Mouse (Mus musculus) testis, postnatal 14 days (tissue): ENCODE results near the gene Defb20.

Experiments
- DNase-seq: peaks from one replicate; pipeline ENCODE4 v3.0.0; 2021; ENCODE audit warnings: low spot score

Defb20 gene

DNA sequence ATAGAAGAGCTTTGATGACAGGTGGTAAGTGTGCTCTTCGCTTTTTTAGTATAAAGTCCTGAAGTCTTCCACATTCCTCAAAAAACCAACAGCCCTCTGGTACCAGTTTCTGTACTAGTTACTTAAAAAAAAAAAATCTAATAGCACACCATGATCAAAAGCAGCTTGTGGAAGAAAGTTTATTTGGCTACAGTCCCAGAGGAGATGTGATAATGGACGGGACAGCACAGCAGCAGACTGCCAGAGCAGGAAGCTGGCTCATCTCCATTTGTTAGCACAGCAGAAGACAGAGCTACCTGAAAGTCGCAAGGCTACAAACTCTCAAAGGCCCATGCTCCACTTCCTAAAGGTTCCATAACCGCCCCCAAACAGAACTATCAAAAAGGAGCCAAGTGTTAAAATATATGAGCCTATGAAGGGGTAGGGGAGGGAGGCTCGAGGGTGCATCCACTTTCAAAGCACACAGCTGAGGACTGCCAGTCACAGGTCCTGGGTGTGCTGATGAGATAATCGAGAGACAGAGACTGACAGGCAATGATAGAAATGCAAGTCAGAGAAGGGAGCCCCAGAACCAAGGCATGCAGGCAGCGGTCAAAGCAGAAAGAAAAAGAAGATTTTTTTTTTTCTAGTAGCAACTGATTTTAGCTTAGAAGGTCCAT is 23.5 kb downstream of the Defb20 start:
- peak; percentile 20 for DNase-seq

DNA sequence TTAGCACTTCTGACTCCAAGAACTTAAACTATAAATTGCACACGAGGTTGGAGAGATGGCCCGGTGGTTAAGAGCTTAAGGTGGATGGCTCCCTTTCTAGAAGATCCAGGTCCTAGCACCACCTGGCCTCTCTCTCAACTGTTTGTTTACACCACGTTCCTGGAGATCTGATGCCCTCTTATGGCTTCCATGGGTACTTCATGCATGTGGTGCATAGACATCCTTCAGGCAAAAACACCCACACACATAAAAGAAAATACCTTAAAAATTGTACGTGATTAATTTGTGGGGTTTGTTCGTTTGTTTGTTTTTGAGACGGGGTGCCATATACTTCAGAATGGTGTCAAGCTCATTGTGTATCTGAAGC is 24.0 kb downstream of the Defb20 start:
- no peak for DNase-seq

DNA sequence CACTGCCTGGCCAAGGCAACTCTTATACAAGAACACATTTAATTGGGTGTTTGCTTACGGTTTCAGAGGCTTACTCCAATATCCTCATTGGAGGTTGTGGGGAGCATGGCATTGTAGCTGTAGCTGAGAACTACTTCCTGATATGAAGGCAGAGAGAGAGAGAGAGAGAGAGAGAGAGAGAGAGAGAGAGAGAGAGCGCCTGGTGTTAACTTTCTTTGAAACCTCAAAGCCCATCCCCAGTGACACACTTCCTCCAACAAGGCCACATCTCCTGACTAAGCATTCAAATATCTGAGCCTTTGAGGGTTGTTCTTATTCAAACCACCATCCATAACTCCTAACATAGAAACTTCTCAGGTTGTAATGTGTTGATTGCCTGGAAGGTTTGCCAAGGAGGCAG is 27.1 kb downstream of the Defb20 start:
- DNase-seq = no peak

DNA sequence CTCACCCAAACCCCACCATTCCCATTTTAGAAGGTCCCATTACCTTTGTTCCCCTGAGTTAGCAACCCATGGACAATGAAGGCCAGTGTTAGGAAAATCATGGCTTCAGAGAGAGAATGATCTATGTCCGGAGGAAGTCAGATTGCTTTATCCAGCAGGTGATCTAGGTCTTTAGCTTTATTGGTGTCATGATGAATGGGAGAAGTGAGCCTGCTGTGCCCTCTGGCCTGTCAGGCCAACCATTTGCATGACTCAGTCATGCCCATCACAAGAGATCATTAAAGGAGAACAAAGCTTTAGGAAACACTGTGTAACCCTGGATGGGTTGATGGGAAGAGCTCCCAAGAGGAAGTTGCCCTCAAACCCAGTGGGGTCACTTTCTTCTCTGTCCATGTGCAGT is 34.7 kb downstream of the Defb20 start, which contains the start of gene Defb26:
Gene Defb26 (minus strand): TSS at position 101 of the 400 bp plus-strand sequence.
- DNase-seq = no peak

DNA sequence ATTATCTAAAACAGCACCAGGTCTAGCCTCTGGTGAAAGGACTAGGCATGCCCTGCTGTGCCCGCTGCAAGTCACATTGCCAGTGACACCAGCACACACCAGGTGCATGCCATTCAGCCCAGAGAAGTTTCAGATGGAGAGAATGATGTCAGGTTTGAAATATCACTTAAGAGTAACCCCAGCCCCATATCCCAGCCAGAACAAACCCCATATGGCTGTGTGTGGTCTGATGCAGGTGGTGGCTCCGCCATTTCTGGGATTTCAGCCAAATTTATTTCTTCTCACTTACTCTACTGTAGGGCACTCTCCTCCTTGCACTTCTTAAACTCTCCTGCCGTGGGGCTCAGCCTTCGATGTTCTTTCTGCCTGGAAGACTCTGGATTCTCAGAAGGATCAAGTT is 39.2 kb downstream of the Defb20 start:
- DNase-seq = no peak

DNA sequence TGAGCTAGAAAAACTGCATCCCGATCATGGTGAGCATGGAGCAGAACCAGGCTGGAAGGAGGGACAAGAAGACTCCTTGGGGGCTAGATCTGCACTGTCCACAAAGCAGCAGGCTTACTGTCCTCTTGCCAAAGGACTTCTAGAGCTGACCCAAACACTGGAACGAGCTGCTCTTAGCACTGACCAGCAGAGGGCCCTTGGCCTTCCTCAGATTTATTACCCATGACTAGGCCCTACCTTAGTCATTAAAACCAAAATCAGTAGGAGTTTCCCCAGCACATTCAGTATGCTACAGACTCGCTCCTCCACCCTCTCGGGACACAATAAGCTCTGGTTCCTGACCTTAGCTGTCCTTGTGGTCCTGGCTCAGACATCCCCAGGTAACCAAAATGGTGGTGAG is 41.1 kb downstream of the Defb20 start, which contains the start of gene Defb28:
Gene Defb28 (plus strand): TSS at position 275 of the 400 bp plus-strand sequence.
- no peak for DNase-seq
